Mouse (Mus musculus) lung, adult 18-20 months (tissue): ENCODE measurements around the gene Atrnl1.
"Not testable (repeated sequence)": the region's sequence is repeated elsewhere in the genome, so short reads cannot be mapped to it uniquely, and the experiment has no call there.

ENCODE experiments used
- DNase-seq, 2 experiments: peaks; one replicate each; pipeline ENCODE4 v3.0.0; 2022; ENCODE audit warnings: mixed read lengths in 2 of 2

Gene Atrnl1

GRCm38 (mm10) chr19:57610058-57610475, 767 bp upstream of the Atrnl1 start:
- DNase-seq = peak in 1 of 2 experiments; percentile 49

GRCm38 (mm10) chr19:57611291-57612178, 701 bp downstream of the Atrnl1 start:
- peak; percentile 64 to 70 for DNase-seq

- no peak for DNase-seq
Observed at GRCm38 (mm10) chr19:57612179-57612472, 1.3 kb downstream of the Atrnl1 start.

- no peak for DNase-seq
Observed at GRCm38 (mm10) chr19:57615972-57616621, 5.3 kb downstream of the Atrnl1 start.

GRCm38 (mm10) chr19:57619088-57619487, 8.3 kb downstream of the Atrnl1 start:
- no peak for DNase-seq

- peak in 1 of 2 experiments; percentile 28 for DNase-seq
Observed at GRCm38 (mm10) chr19:57621814-57622213, 11.0 kb downstream of the Atrnl1 start.

GRCm38 (mm10) chr19:57625738-57626137, 14.9 kb downstream of the Atrnl1 start:
- no peak for DNase-seq

GRCm38 (mm10) chr19:57627251-57627650, 16.4 kb downstream of the Atrnl1 start:
- peak in 1 of 2 experiments; percentile 38 for DNase-seq

- DNase-seq = no peak
Observed at GRCm38 (mm10) chr19:57642536-57642935, 31.7 kb downstream of the Atrnl1 start.

- no peak for DNase-seq
Observed at GRCm38 (mm10) chr19:57642980-57643379, 32.1 kb downstream of the Atrnl1 start.

GRCm38 (mm10) chr19:57648202-57648943, 37.5 kb downstream of the Atrnl1 start:
- no peak for DNase-seq

GRCm38 (mm10) chr19:57648944-57649271, 38.1 kb downstream of the Atrnl1 start:
- no peak for DNase-seq

- DNase-seq = peak in 1 of 2 experiments; percentile 18
Observed at GRCm38 (mm10) chr19:57655083-57655482, 44.2 kb downstream of the Atrnl1 start.

- DNase-seq = no peak
Observed at GRCm38 (mm10) chr19:57655491-57655890, 44.7 kb downstream of the Atrnl1 start.

- no peak for DNase-seq
Observed at GRCm38 (mm10) chr19:57657426-57658087, 46.7 kb downstream of the Atrnl1 start.

GRCm38 (mm10) chr19:57658111-57659091, 47.6 kb downstream of the Atrnl1 start:
- no peak for DNase-seq

- DNase-seq = no peak
Observed at GRCm38 (mm10) chr19:57667011-57667410, 56.2 kb downstream of the Atrnl1 start.

- no peak for DNase-seq
Observed at GRCm38 (mm10) chr19:57667946-57668345, 57.1 kb downstream of the Atrnl1 start.

- no peak for DNase-seq
Observed at GRCm38 (mm10) chr19:57679455-57679854, 68.6 kb downstream of the Atrnl1 start.

GRCm38 (mm10) chr19:57686596-57686995, 75.8 kb downstream of the Atrnl1 start:
- no peak for DNase-seq

GRCm38 (mm10) chr19:57692566-57692965, 81.7 kb downstream of the Atrnl1 start:
- DNase-seq = no peak

GRCm38 (mm10) chr19:57696781-57697180, 85.9 kb downstream of the Atrnl1 start:
- DNase-seq = not testable (repeated sequence)
